ENCODE assay signal across 19 mouse cellular contexts in genomic region chr1:185315846-185316568, GRCm38 (mm10). TPM values are rescaled to one million over a fixed set of nuclear protein-coding genes. Genes with fewer than 3 reads are reported as not detected.
DNase-seq lines count a peak whose midpoint lies in the region; ATAC-seq and TF ChIP-seq lines count a peak whose summit lies in the region.
"Had no signal": no experiment of that assay in that cellular context is flagged by ENCODE, and none has a peak within 500 bp of the region (broad histone marks: within the 10 kb centered on the region; RNA-seq: fewer than 3 reads in every experiment).

No protein-coding gene starts in this region.

- peaks cover 70% of the 10 kb centered on the region for H3K36me3 ChIP-seq in kidney, embryonic 14.5 days (ENCODE audit: control insufficient read depth, insufficient read depth, low read length)
- H3K36me3 ChIP-seq in intestine, embryonic 15.5 days = peaks cover 19% of the 10 kb centered on the region
- peaks cover 85% of the 10 kb centered on the region for H3K36me3 ChIP-seq in embryonic facial prominence, embryonic 10.5 days (replicated peaks)

- no peak overlapping the region for H3K4me2 ChIP-seq in kidney, embryonic 14.5 days (replicated peaks; ENCODE audit: low read depth, low read length)
- H3K4me2 ChIP-seq in intestine, embryonic 15.5 days (replicated peaks) = no peak overlapping the region
- H3K4me2 ChIP-seq: embryonic facial prominence, embryonic 13.5 days; heart, embryonic 13.5 days; lung, embryonic 15.5 days had no signal

- peak; percentile 55 for DNase-seq in kidney, adult 9 months
- peak; percentile 71 for DNase-seq in brain, adult 2 months (ENCODE audit: low read depth, low spot score)
- DNase-seq in brain, embryonic 14.5 days (ENCODE audit: low read depth) = peak; percentile 18
- DNase-seq in layer of hippocampus, adult 9-10 months (ENCODE audit: low spot score) = peak; percentile 49
- no peak for DNase-seq in embryonic facial prominence, embryonic 10.5 days (ENCODE audit: low spot score)
- DNase-seq in spleen, postnatal 36 days (ENCODE audit: low spot score in 2 of 2) = no peak
- DNase-seq: cerebellum, adult 9-11 months; spleen, adult 18-20 months; thymus, adult 18-20 months; thymus, postnatal 4 days had no signal

- H3K4me1 ChIP-seq in kidney, embryonic 14.5 days (ENCODE audit: control insufficient read depth, insufficient read depth, low read length) = no peaks in the 10 kb centered on the region
- no peaks in the 10 kb centered on the region; the same call in 1 of the 2 replicates for H3K4me1 ChIP-seq in intestine, embryonic 15.5 days (replicated peaks)
- no peaks in the 10 kb centered on the region for H3K4me1 ChIP-seq in embryonic facial prominence, embryonic 10.5 days
- H3K4me1 ChIP-seq: embryonic facial prominence, embryonic 13.5 days; lung, embryonic 15.5 days had no signal

- no peak overlapping the region for H3K4me3 ChIP-seq in kidney, embryonic 14.5 days (ENCODE audit: low read length)
- no peak overlapping the region for H3K4me3 ChIP-seq in intestine, embryonic 15.5 days (replicated peaks)
- no peak overlapping the region for H3K4me3 ChIP-seq in embryonic facial prominence, embryonic 10.5 days
- H3K4me3 ChIP-seq: embryonic facial prominence, embryonic 13.5 days; heart, embryonic 13.5 days; lung, embryonic 15.5 days had no signal

- no peaks in the 10 kb centered on the region for H3K27me3 ChIP-seq in kidney, embryonic 14.5 days (ENCODE audit: control insufficient read depth, insufficient read depth, low read length)
- H3K27me3 ChIP-seq in intestine, embryonic 15.5 days (replicated peaks) = no peaks in the 10 kb centered on the region
- no peaks in the 10 kb centered on the region for H3K27me3 ChIP-seq in embryonic facial prominence, embryonic 10.5 days (replicated peaks; ENCODE audit: low read depth, poor library complexity, severe bottlenecking)
- H3K27me3 ChIP-seq: embryonic facial prominence, embryonic 13.5 days; heart, embryonic 13.5 days; lung, embryonic 15.5 days had no signal

- H3K9me3 ChIP-seq in kidney, embryonic 14.5 days (ENCODE audit: control insufficient read depth, low read length) = no peaks in the 10 kb centered on the region
- H3K9me3 ChIP-seq in intestine, embryonic 15.5 days = no peaks in the 10 kb centered on the region
- H3K9me3 ChIP-seq in embryonic facial prominence, embryonic 10.5 days = no peaks in the 10 kb centered on the region
- H3K9me3 ChIP-seq: embryonic facial prominence, embryonic 13.5 days; heart, embryonic 13.5 days; lung, embryonic 15.5 days had no signal

- ATAC-seq in kidney, embryonic 14.5 days (ENCODE audit: low FRiP score, low TSS enrichment) = no peak
- no peak for ATAC-seq in intestine, embryonic 15.5 days
- ATAC-seq: forebrain, embryonic 14.5 days; hindbrain, embryonic 16.5 days; intestine, postnatal 0 days had no signal

- no peak for TF ChIP-seq POLR2A in brain, embryonic 14.5 days (IDR thresholded peaks at IDR 0.05; ENCODE audit: borderline replicate concordance, extremely low read depth, insufficient read depth, insufficient read length, poor library complexity, severe bottlenecking)

- H3K27ac ChIP-seq in kidney, embryonic 14.5 days (ENCODE audit: low read depth, low read length) = no peak overlapping the region
- no peak overlapping the region for H3K27ac ChIP-seq in intestine, embryonic 15.5 days
- H3K27ac ChIP-seq in embryonic facial prominence, embryonic 10.5 days (replicated peaks) = no peak overlapping the region
- H3K27ac ChIP-seq: embryonic facial prominence, embryonic 13.5 days; heart, embryonic 13.5 days; liver, embryonic 14.5 days; lung, embryonic 15.5 days had no signal

- TF ChIP-seq CTCF in brain, embryonic 14.5 days (IDR thresholded peaks at IDR 0.05; ENCODE audit: borderline replicate concordance, extremely low read depth, insufficient read depth, insufficient read length) = no peak

- WGBS in kidney, embryonic 14.5 days = 89% methylated on average over 16 of the region's 16 CpGs
- WGBS in intestine, embryonic 15.5 days = 85% methylated on average over 16 of the region's 16 CpGs
- 87% methylated on average over 16 of the region's 16 CpGs for WGBS in embryonic facial prominence, embryonic 10.5 days

- no peak overlapping the region for H3K9ac ChIP-seq in kidney, embryonic 14.5 days (ENCODE audit: low read depth, low read length)
- no peak overlapping the region for H3K9ac ChIP-seq in intestine, embryonic 15.5 days
- H3K9ac ChIP-seq: embryonic facial prominence, embryonic 13.5 days; heart, embryonic 13.5 days; liver, embryonic 14.5 days; lung, embryonic 15.5 days had no signal

RNA-seq across cellular contexts. Expression of gene Iars2, which starts 13.2 kb away (rescaled TPM):
- 17.0 and 35.4 TPM in 2 replicates for polyA plus RNA-seq in kidney, embryonic 14.5 days (2014; fragmentation: Nextera tagmentation; extraction: Ambion mirVana)
- polyA plus RNA-seq in brain, embryonic 14.5 days (2012; rRNA removed) = 18.2 and 18.9 TPM in 2 replicates
- 61.9 and 66.9 TPM in 2 replicates for polyA plus RNA-seq in intestine, embryonic 15.5 days (2015; fragmentation: Nextera tagmentation; extraction: Ambion mirVana)
- 25.0 and 26.9 TPM in 2 replicates for polyA plus RNA-seq in embryonic facial prominence, embryonic 10.5 days (2016; fragmentation: Nextera tagmentation; extraction: Ambion mirVana)

RNA-seq across cellular contexts. Expression of gene Bpnt1, which starts 15.9 kb away (rescaled TPM):
- 18.2 and 31.6 TPM in 2 replicates for polyA plus RNA-seq in kidney, embryonic 14.5 days (2014; fragmentation: Nextera tagmentation; extraction: Ambion mirVana)
- 39.6 and 41.8 TPM in 2 replicates for polyA plus RNA-seq in brain, embryonic 14.5 days (2012; rRNA removed)
- polyA plus RNA-seq in intestine, embryonic 15.5 days (2015; fragmentation: Nextera tagmentation; extraction: Ambion mirVana) = 210 and 233 TPM in 2 replicates
- polyA plus RNA-seq in embryonic facial prominence, embryonic 10.5 days (2016; fragmentation: Nextera tagmentation; extraction: Ambion mirVana) = 32.1 and 36.1 TPM in 2 replicates

RNA-seq across cellular contexts. Expression of gene Eprs, which starts 46.8 kb away (rescaled TPM):
- 111 and 175 TPM in 2 replicates for polyA plus RNA-seq in kidney, embryonic 14.5 days (2014; fragmentation: Nextera tagmentation; extraction: Ambion mirVana)
- 26.4 and 44.5 TPM in 2 replicates for polyA plus RNA-seq in brain, embryonic 14.5 days (2012; rRNA removed)
- polyA plus RNA-seq in intestine, embryonic 15.5 days (2015; fragmentation: Nextera tagmentation; extraction: Ambion mirVana) = 161 and 164 TPM in 2 replicates
- polyA plus RNA-seq in embryonic facial prominence, embryonic 10.5 days (2016; fragmentation: Nextera tagmentation; extraction: Ambion mirVana) = 153 TPM in 2 replicates

Comparison
In these comparisons a context has a peak if more than half of its experiments do, and no peak if none do; other contexts are left out.
1. DNase-seq: peak in kidney, adult 9 months (single experiment), brain, adult 2 months (single experiment), brain, embryonic 14.5 days (single experiment) and layer of hippocampus, adult 9-10 months (single experiment); none in embryonic facial prominence, embryonic 10.5 days (single experiment) and spleen, postnatal 36 days (0 of 2).